Mouse (Mus musculus): Measurements from ENCODE around the gene Cfap74.

DNA sequence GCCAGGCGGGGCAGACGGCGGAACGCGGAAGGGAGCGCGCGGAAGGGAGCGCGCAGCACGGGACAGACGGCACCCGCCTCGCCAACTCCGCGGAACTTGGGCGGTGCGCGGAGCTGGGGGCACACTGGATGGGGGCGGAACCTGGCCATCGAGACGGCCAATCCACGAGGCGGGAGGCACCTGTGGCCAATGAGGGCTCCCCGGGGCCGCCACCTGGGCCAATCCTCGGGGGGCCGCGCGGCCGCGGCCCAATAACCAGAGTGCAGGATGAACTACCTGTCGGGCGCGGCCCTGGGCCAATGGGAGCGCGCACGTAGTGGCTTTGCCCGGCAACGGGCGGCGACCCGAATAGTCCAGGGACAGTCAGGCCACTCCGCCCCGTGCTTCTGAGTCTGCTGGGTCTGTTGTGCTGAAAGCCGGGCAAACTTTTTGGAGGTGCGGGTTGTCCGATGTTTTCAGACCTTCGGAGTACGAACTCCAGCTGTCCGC, 47.6 kb upstream of the Cfap74 start, which contains the start of gene Prkcz:
- TF ChIP-seq POLR2A (IDR thresholded peaks at IDR 0.05; ENCODE audit: insufficient read depth, low read depth, low read length) (no peak), CTCF (IDR thresholded peaks at IDR 0.05) (no peak)
